Mouse (Mus musculus) T-helper 2 cell (primary cell): ENCODE data around the gene Rpl36al.

Source experiments
- in situ Hi-C: fragments of 300-600 bp; cut with MboI, MseI; formaldehyde crosslinking; loops from one replicate; pipeline ENCODE4 v1.15.1; 2025; ENCODE audit warnings: high pct_unique_total_duplicates

Rpl36al gene

DNA sequence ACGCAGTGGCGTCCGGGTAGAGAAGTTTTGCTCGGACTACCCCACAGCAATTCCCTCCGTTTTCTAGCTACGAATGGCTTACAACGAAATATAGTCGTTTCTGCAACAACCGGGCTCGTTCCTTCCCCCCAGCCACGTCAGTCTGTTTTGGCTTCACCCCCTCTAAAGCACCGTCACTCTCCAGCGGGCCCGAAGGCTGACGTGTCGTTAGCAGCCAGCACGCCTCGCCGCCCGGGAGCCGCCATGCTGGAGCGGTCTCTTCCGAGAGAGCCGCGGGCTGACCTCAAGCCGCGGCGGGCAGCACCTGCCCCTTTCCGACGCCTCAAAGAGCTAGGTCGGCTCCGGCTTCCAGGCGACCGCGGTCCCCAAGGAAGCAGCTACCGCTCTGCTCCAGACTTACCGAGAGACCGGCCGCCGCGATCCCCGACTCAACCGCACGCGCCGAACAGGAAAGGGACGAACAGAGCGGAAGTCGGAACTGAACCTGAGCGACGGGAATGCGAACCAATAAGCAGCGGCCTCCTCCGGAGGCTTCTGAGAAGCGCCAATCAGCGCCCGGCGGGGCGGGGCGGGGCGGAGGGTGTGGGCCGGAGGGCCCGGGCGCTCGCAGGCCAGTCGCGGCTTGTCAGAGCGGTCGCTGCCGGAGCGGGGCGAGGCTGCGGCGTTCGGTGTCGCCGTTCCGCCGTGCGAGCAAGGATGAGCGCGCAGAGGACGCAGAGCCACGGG lies at the start of gene Rpl36al, which contains the start of gene Mgat2:
TSS of gene Rpl36al (minus strand) at position 501 of the 726 bp plus-strand sequence.
TSS of gene Mgat2 (plus strand) at position 575 of the 726 bp plus-strand sequence.
- in situ Hi-C loops, result no loop called here

DNA sequence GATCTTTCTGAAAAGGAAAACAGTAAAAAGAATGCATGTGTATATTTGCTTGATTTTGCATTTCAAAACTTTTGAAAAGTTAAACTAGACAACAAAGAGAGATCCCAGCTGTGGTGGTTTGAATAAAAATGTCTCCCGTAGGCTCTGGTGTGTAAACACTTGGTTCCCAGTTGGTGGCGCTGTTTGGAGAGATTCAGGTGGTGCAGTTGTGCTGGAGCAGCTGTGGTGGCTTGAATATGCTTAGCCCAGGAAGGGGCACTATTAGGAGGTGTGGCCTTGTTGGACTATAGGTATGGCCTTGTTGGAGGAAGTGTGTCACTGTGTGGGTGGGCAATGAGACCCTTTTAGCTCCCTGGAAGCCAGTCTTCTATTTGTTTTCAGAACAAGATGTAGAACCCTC lies 45.4 kb upstream of the Rpl36al start:
- in situ Hi-C loops, result loop anchor here (25.0 kb wide), 1 partner anchor 908 kb away; no protein-coding TSS in a partner anchor

DNA sequence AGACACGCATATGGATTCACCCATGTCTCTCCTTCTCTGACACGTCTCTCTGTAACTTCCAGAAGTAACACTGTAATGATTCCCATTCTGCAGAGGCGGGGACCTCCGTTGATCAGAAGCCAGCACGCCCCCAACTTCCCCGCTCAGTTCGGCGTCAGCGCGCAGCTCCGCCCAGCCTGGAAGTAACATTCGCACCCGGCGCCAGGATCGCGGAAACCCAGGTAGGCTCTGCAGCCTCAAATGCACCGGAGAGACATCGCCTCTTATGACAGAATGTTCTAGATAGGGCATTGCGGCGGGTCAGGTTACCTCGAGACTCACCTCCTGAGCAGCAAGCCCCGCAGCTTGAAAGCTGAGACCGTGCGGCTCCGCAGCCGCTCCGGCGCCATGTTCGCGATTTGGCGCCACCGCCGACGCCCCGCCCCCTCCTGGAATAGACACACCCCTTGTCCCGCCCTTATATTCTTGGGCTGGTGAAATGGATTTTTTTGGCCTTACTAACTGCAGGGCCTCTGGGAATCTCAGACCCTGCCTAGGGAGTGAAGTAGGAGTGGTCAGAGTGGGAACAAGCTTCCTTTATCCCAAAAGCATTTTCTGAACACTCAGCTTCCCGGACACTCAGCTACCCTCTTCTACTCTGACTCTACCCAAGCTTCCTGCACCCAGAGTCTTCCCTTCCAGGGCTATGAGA lies 44.0 kb upstream of the Rpl36al start, which contains the start of gene Pole2:
TSS of gene Pole2 (minus strand) at position 420 of the 691 bp plus-strand sequence.
- in situ Hi-C loops, result loop anchor here (25.0 kb wide), 1 partner anchor 909 kb away; no protein-coding TSS in a partner anchor

DNA sequence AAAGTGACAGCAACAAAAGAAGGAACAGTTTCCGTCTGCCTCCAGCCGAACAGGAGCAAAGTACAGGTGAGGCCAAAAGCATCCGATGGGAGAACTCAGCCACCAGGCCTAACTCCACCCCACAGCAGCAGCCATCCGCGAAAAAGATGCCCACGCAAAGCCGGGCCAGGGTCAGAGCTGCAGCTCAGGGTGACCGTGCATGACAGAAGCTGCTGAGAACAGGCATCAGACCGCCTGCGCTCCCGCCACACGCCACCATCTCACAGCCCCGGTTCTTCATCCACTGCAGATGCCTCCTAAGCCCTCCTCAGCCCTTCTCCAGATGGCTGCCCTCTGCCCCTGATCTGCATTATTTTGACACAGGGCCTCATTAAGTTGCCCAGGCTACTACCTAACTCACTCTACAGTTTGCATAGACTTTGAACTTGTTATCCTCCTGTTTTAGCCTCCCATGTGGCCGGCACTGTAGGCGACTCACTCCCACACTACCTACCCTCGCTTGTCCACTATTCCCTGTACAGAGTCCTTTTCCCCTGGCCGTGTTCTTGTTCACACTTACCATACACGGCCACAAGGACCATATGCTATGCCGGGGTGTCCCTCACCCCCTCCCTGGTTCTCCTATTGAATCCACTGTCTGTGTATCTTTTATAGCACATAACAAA lies 36.9 kb upstream of the Rpl36al start:
- in situ Hi-C loops, result no loop called here

DNA sequence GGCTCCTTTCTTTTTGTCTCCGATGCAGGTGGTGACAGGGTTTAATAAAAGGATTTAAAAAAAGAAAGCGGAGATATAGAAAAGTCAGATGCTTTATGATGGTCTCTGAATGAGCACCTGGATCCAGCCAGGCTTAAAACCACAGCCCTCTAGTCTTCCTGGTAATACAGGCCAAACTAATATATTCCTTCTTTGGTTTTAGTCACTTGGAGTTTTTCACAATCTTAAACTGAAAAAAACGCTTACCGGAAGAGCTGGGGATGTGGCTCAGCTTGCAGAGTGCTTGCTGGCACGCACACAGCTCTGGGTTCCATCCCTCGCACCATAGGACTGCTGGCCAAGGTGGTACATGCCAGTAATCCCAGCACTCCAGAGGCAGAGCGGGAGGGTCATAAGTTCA lies 32.7 kb upstream of the Rpl36al start:
- in situ Hi-C loops, result loop anchor here (5.0 kb wide), 2 partner anchors 121 to 381 kb away; no protein-coding TSS in a partner anchor

DNA sequence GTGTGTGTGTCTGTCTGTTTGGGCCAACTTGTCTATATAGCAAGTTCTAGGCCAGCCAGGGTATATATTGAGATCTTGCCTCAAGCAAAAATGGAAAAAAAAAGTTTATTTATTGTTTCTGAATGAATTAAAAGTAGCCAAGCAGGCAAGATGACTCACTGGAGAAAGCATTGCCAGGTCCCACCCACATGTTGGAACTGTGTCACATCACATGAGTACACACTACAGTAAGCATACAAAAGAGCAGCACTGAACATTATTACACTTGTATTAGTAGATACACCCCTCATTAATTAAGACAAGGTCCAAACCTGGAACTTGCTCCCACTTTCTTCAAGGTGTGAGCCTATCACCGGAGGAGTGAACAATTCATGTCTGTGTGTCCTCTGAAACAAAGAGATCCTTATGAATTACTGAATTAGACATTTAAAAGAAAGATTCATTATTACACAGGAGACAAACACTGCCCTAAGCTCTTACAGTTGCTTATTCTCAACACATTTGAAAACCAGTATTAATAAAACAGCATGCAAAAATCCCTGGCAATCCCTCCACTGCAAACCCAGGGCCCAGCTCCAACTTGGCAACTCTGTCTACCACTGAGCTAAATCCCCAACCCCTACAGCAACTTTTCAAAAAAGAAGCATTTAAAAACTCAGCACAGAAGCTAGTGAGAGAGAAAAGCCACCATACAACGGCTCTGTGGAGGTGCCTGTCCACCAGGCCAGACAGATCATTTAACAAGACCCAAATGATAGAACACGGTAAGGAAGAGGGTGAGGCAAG lies 31.3 kb upstream of the Rpl36al start:
- in situ Hi-C loops, result loop anchor here (5.0 kb wide), 3 partner anchors 122 to 482 kb away; no protein-coding TSS in a partner anchor

DNA sequence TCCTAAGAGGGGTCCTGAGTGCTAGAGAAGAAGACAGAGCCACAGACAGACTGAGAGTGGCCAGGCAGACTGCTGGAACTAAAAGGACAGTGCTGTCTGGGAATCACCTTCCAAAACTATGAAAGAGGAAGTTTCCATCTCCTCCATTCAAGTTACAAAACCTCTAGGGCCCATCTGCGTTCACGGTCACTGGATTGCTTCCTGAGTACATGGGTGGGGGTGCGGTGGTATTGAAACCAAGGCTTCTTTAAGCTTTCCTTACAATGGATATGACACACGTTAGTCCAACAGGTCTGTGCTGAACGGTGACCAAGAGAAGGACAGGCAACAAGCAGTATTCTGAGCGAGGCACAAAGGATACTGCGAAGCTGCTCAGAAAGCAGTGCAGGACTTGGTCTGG lies 30.5 kb upstream of the Rpl36al start:
- in situ Hi-C loops, result loop anchor here (5.0 kb wide), 1 partner anchor 483 kb away; no protein-coding TSS in a partner anchor

DNA sequence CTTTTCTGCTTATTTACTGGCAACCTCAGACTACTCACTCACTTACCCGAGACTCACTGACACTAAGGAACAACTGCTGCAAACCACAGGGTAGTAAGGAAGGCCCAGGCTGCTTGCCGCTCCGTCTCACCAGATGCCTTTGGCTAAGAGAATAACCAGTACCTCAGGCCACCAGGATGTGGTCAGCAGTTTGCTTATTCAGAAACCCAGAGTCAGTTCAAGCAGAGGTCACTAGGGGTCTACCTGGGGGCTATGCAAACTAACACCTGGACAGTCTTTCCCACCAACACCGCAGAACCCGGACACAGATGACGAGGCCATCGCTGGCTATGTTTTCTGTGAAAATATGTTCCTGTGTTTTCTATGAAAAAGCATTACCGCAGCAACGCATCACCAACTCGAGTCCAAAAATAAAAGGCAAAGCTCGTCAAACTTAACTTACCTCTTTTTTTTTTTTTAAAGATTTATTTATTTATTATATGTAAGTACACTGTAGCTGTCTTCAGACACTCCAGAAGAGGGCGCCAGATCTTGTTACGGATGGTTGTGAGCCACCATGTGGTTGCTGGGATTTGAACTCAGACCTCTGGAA lies 29.4 kb upstream of the Rpl36al start:
- in situ Hi-C loops, result loop anchor here (5.0 kb wide), 1 partner anchor 484 kb away; no protein-coding TSS in a partner anchor

DNA sequence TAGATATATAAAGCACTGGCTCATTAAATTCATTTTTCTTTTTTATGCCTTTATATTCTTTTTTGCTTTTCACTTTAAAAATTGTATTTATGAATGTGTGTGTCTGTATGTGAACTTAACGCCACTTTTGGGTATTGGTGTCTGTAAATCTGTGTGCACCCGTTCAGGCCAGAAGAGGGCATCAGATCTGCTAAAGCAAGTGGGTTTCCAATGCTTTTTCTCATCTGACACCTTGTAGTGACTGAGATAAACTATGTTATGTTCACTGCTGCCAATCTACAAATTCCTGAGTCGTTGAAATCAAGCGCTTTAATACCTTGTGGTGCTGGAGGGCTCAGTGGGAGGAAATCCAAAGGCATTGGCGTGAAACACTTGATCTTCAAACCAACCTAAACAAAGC lies 27.2 kb upstream of the Rpl36al start:
- in situ Hi-C loops, result loop anchor here (5.0 kb wide), 1 partner anchor 486 kb away; no protein-coding TSS in a partner anchor

DNA sequence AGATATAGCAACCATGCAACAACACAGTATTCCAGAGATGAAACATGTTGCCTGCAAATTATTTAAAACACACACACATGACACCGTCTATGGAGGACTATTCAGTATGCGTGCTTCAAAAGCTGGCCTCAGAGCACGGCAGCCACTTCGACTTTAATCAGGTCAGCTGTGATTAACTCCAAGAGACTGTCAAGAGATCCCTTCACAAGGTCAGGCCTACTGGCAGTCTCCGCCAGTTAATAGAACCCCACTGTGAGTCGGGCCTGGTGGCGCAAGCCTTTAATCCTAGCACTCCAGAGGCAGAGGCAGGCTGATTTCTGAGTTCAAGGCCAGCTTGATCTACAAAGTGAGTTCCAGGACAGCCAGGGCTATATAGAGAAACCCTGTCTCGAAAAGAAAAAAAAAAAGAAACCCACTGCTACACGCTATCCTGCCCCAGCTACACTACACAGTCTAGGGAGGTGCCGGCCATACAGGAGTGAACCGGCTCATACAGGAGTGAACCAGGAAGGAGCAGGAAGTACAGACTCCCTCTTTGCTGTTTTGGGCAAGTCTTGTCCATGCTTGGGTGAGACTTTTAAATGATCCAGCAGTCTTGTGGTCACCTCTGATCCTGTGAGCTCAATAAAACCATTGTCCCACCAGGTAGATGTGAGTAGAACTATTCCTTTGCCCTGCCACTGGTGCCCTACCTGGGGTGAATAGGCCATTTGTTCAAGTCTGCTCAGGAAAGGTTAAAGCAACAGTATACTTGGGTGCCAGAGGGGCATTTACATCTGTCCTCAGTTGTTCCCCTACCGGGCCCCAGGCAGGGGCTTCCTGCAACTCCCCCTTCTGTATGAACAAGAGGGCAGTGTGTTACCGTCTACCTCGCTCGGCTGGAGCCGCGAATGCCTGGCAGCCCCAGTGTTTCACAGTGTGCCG lies 26.4 kb upstream of the Rpl36al start:
- in situ Hi-C loops, result loop anchor here (5.0 kb wide), 1 partner anchor 487 kb away; no protein-coding TSS in a partner anchor

DNA sequence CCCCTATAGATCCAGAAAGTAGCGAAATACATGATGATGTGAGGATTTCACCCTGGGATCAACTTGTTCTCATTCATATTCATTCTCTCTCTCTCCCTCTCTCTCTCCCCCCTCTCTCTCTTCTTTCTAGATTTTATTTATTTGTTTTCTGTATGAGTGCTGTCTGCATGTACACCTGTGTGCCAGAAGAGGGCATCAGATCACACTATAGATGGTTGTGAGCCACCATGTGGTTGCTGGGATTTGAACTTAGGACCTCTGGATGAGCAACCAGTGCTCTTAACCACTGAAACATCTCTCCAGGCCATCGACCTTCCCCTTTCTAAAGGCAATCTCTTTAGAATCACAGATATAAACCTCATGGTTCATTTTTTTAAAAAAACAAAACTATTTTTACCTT lies 24.6 kb upstream of the Rpl36al start:
- in situ Hi-C loops, result loop anchor here (5.0 kb wide), 1 partner anchor 89 kb away; the partner anchor contains the start of gene Klhdc2

DNA sequence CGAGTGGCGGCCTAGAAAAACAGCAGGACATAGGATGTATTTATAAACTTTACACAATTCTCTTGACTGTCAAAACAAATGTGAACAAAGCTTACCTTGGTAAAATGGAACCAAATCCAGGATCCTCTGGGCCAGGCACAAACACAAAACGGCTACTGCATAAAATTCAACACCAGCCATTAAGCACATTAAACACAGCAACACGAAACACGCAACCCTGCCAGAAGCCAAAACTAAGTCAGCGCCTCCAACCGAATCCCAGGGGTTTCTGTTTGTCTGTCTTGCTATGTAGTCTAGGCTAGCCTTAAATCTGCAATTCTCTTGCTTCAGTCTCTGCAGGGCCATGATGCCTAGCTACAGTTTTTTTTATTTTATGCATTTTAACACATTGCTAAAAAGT lies 24.0 kb upstream of the Rpl36al start:
- in situ Hi-C loops, result loop anchor here (5.0 kb wide), 1 partner anchor 89 kb away; the partner anchor contains the start of gene Klhdc2

DNA sequence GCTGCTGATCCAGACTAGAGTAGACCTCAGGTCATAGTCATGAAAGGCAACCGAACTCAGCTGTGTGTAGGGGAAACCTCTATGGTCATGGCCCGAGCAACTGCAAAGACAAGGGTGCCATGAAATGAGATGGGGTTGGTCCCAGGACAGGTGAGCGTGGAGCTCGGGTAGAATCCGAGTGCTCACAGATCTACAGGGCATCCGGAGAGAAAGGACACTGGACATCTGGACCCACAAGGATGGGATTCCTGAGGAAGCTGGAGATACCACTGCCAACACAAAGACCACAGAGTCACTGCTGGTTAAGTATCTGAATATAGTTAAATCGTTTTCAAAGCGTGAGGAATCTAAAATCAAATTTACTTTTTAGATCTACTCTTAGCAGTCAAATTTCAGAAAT lies 23.5 kb upstream of the Rpl36al start:
- in situ Hi-C loops, result loop anchor here (5.0 kb wide), 1 partner anchor 90 kb away; the partner anchor contains the start of gene Klhdc2

DNA sequence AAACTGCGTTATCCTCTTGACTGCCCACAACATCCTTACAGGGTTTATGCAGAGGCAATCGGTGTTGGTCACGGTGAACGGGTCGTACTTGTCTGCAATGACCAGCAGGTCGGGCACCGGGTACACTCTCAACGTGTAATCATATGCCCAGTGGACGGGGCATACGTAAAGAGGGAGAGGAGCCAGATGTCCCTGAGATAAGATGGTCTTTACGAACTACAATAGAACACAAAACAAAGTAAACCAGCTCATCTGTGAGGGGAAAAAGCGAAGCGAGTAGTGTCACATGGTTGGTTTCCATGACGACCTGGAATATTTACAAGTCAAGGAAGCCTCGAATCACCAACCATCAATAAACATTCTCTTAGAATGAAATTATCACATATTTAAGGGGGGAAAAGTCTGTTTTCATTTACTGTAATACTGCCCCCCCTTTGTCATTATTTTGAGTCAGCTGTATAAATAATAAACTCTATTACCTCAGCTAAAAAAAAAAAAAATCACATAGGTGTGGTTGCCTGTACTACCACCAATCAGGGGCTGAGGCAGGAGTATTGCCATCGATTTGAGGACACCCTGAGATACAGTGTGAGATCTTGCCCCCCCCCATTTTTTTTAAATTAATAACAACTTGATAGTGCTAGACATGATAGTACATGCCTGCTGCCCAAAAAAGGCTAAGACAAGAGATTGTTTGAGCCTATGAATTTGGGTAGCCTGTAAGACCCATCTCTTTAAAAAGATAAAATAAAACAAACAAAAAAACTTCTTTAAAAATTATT lies 20.4 kb upstream of the Rpl36al start, which contains the start of gene Gm49384:
TSS of gene Gm49384 (minus strand) at position 216 of the 782 bp plus-strand sequence.
- in situ Hi-C loops, result no loop called here

DNA sequence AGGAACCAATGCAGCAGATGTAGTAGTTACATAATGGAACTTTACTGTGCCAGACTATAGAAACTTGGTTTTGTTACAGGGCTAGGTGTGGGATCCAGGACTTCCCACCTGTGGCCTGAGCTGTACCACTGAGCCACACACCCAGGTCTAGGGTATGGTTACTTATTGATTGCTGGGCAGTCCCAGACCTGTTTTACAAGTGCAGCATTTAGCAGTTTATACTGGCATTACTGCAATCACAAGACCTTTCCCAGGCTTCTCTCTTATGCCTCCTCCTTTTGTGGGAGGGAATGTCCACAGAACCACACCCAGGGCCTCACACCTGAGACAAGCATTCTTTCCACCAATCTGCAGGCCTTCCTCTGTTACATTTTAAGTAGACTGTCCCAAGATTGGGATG lies 15.1 kb upstream of the Rpl36al start:
- in situ Hi-C loops, result no loop called here

DNA sequence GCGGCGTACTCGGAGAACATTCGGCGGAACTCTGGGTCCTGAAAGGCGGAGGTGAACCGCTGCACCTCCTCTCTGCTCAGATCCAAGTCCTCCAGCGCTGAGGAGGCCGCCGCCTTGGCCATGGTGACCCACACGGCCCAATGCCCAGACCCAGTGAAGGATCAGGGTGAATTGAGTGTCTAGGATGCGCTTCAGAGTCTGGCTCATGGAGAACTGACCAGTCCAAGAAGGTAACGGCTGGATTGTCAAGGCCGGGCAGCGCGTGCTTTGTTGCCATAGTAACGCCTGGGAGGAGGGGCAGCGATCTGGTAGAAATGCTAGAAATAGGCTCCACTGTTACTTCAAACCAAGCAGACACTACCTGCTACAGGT lies 14.3 kb upstream of the Rpl36al start, which contains the start of gene Dnaaf2:
TSS of gene Dnaaf2 (minus strand) at position 266 of the 372 bp plus-strand sequence.
- in situ Hi-C loops, result no loop called here

DNA sequence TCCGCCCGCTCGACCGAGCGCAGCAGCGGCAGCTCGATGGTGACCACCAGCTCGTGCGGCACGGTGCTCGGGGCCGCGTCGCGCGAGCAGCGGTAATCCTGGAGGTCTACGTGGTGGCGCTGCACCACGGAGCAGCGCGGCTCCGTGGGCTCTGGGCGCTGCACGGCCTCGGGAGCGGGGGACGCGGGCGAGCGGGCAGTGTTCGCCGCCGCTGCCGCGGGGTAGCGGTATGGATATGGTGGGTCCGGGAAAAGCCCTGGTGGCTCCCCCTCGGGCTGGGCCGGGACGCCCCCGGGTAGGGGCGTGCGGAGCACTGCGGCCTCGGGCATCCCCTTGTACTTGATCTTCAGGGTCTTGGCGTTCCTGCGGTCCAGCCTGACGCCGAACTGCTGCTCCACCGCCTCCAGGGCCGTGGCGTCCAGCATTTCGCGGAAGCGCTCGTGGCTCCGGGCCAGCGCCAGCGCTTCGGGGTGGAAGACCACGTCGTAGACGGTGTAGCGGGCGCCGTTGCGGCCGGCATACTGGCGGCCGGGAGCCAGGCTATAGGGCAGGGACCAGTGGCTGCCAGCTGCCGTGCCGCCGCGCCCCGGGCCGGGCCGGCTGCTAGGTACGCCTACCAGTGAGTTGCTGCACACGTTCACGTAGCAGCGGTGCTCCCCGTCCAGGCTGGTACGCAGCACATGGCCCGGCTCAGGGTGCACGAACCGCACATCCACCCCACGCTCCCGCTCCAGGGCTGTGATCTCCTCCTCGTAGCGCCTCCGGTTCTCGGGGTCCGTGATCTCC lies 13.7 kb upstream of the Rpl36al start:
- in situ Hi-C loops, result no loop called here
